Mouse (Mus musculus) right cerebral cortex, postnatal 25 days (tissue): ENCODE data around the gene St7.
A peak's percentile ranks its signal among the peaks of the same experiment; 100 is the strongest.

ENCODE experiments used
- DNase-seq: peaks from one replicate; pipeline ENCODE4 v3.0.0; 2022

Gene St7

GRCm38 (mm10) chr6:17912312-17912711, 219.6 kb downstream of the St7 start:
- no peak for DNase-seq

GRCm38 (mm10) chr6:17912825-17913224, 220.1 kb downstream of the St7 start:
- DNase-seq: no peak

GRCm38 (mm10) chr6:17913315-17913714, 220.6 kb downstream of the St7 start:
- no peak for DNase-seq

GRCm38 (mm10) chr6:17914300-17914699, 221.6 kb downstream of the St7 start:
- peak; percentile 66 for DNase-seq

- peak; percentile 2 for DNase-seq
These were observed 224.5 kb downstream of the St7 start for GRCm38 (mm10) chr6:17917233-17917632.

GRCm38 (mm10) chr6:17922180-17922579, 229.4 kb downstream of the St7 start:
- DNase-seq: peak; percentile 2

GRCm38 (mm10) chr6:17922967-17923366, 230.2 kb downstream of the St7 start:
- DNase-seq: no peak

- peak; percentile 3 for DNase-seq
These were observed 230.6 kb downstream of the St7 start for GRCm38 (mm10) chr6:17923370-17923769.

GRCm38 (mm10) chr6:17923894-17924505, 231.3 kb downstream of the St7 start:
- peak; percentile 26 for DNase-seq

GRCm38 (mm10) chr6:17925267-17925666, 232.5 kb downstream of the St7 start:
- peak; percentile 3 for DNase-seq

GRCm38 (mm10) chr6:17927746-17928145, 235.0 kb downstream of the St7 start:
- DNase-seq: peak; percentile 2

- peak; percentile 2 for DNase-seq
These were observed 238.5 kb downstream of the St7 start for GRCm38 (mm10) chr6:17931187-17931586.

- peak; percentile 2 for DNase-seq
These were observed 239.1 kb downstream of the St7 start for GRCm38 (mm10) chr6:17931835-17932234.

GRCm38 (mm10) chr6:17932806-17933205, 240.1 kb downstream of the St7 start:
- DNase-seq: peak; percentile 1

- no peak for DNase-seq
These were observed 246.1 kb downstream of the St7 start for GRCm38 (mm10) chr6:17938631-17939346.

GRCm38 (mm10) chr6:17941916-17942315, 249.2 kb downstream of the St7 start:
- DNase-seq: no peak

- DNase-seq: no peak
These were observed 249.6 kb downstream of the St7 start for GRCm38 (mm10) chr6:17942344-17942743.

- no peak for DNase-seq
These were observed 251.3 kb downstream of the St7 start for GRCm38 (mm10) chr6:17943877-17944617.

- DNase-seq: no peak
These were observed 253.7 kb downstream of the St7 start for GRCm38 (mm10) chr6:17946456-17946855.

- DNase-seq: no peak
These were observed 254.5 kb downstream of the St7 start for GRCm38 (mm10) chr6:17947130-17947831.

GRCm38 (mm10) chr6:17949103-17949502, 256.4 kb downstream of the St7 start:
- no peak for DNase-seq

GRCm38 (mm10) chr6:17951779-17952178, 259.0 kb downstream of the St7 start:
- no peak for DNase-seq

GRCm38 (mm10) chr6:17963455-17963854, 270.7 kb downstream of the St7 start:
- DNase-seq: no peak
